Mouse (Mus musculus): Measurements from ENCODE around the gene Zxdb. TPM values are rescaled to one million over a fixed set of nuclear protein-coding genes. Genes with fewer than 3 reads are reported as not detected.

Gene Zxdb
- polyA plus RNA-seq, 1 experiment from 2014 or later, result 1.7 TPM

Other genes with a start within 250 kb of the Zxdb start
- 854 and 906 TPM in 2 replicates for gene Maged1, start 182.4 kb upstream of the Zxdb start, polyA plus RNA-seq (2016; fragmentation: Nextera tagmentation; extraction: Ambion mirVana)
- 11.4 and 12.4 TPM in 2 replicates for gene Gspt2, start 88.5 kb upstream of the Zxdb start, polyA plus RNA-seq (2016; fragmentation: Nextera tagmentation; extraction: Ambion mirVana)

Measured in forebrain, embryonic 12.5 days (tissue).